Mouse (Mus musculus) MEL (cell line): ENCODE measurements at regions not wholly inside any gene's neighbourhood (a gene's known extent, or its start where the extent isn't known, plus 50 kb on each side); places are given as distances from the start of the nearest gene placed in this dataset.

Experiments used
- DNase-seq: peaks from one replicate; pipeline ENCODE4 v3.0.0; 2011; ENCODE audit warnings: low read depth, low spot score
- H3K27ac ChIP-seq: 2 replicates; pipeline ENCODE4 v1.5.1; 2012; ENCODE audit warnings: low read depth, mild to moderate bottlenecking, control low read depth, low read length, moderate library complexity; ENCODE audit not compliant: control insufficient read depth
- H3K27me3 ChIP-seq, 2 experiments: fragments of 150-350 bp in 1 of 2; sonication (generic) in 1 of 2; 2 replicates each; pipeline ENCODE4 v1.6.1; 2012; ENCODE audit warnings: low read length in 2 of 2, mild to moderate bottlenecking in 2 of 2, improper control_type of control experiment in 1 of 2, moderate library complexity in 1 of 2; ENCODE audit not compliant: insufficient read depth in 2 of 2, control insufficient read depth in 1 of 2
- H3K36me3 ChIP-seq, 2 experiments: 2 replicates each; pipeline ENCODE4 v1.6.1; 2012 to 2014; ENCODE audit warnings: low read length in 2 of 2, improper control_type of control experiment in 1 of 2, inconsistent platforms in 1 of 2, mild to moderate bottlenecking in 1 of 2; ENCODE audit not compliant: insufficient read depth in 2 of 2, control insufficient read depth in 1 of 2
- H3K4me1 ChIP-seq, 2 experiments: fragments of 150-350 bp in 1 of 2; sonication (generic) in 1 of 2; 2 replicates each; pipeline ENCODE4 v1.6.1; 2012; ENCODE audit warnings: low read length in 2 of 2, improper control_type of control experiment in 1 of 2, mild to moderate bottlenecking in 1 of 2; ENCODE audit not compliant: insufficient read depth in 2 of 2, control insufficient read depth in 1 of 2
- H3K4me3 ChIP-seq, 2 experiments: fragments of 150-350 bp in 1 of 2; sonication (generic) in 1 of 2; 2 replicates each; pipeline ENCODE4 v1.5.1; 2012; ENCODE audit warnings: low read depth in 2 of 2, low read length in 2 of 2, mild to moderate bottlenecking in 2 of 2, moderate library complexity in 2 of 2, control low read depth in 1 of 2, improper control_type of control experiment in 1 of 2; ENCODE audit not compliant: control insufficient read depth in 1 of 2, insufficient read depth in 1 of 2
- H3K79me2 ChIP-seq: 2 replicates; pipeline ENCODE4 v1.6.1; 2012; ENCODE audit warnings: mild to moderate bottlenecking, low read length, moderate library complexity; ENCODE audit not compliant: control insufficient read depth, poor library complexity, insufficient read depth
- H3K9ac ChIP-seq: 2 replicates; pipeline ENCODE4 v1.6.1; 2012; ENCODE audit warnings: low read depth, mild to moderate bottlenecking, control low read depth, low read length, moderate library complexity; ENCODE audit not compliant: control insufficient read depth, poor library complexity, severe bottlenecking
- H3K9me3 ChIP-seq: fragments of 150-350 bp; sonication (generic); replicated peaks from 2 replicates; pipeline ENCODE4 v1.6.1; 2012; ENCODE audit warnings: mild to moderate bottlenecking, low read length, improper control_type of control experiment, moderate library complexity; ENCODE audit not compliant: insufficient read depth
- CTCF ChIP-seq, 3 experiments: IDR thresholded peaks in 2 of 3; conservative IDR thresholded peaks in 1 of 3; 2 replicates each; pipeline ENCODE4 v1.5.1; 2011 to 2012; ENCODE audit warnings: low read length in 3 of 3, low read depth in 2 of 3, mild to moderate bottlenecking in 2 of 3, improper control_type of control experiment in 1 of 3, inconsistent platforms in 1 of 3, mixed read lengths in 1 of 3, moderate library complexity in 1 of 3; ENCODE audit not compliant: control insufficient read depth in 1 of 3, insufficient read depth in 1 of 3, poor library complexity in 1 of 3, severe bottlenecking in 1 of 3
- E2F4 ChIP-seq: IDR thresholded peaks from 2 replicates; pipeline ENCODE4 v1.6.1; 2011; ENCODE audit warnings: low read depth, low read length, improper control_type of control experiment, borderline replicate concordance
- GABPA ChIP-seq: IDR thresholded peaks from 2 replicates; pipeline ENCODE4 v1.6.1; 2012; ENCODE audit warnings: low read depth, mild to moderate bottlenecking, inconsistent platforms, low read length, improper control_type of control experiment, moderate library complexity
- GATA1 ChIP-seq: IDR thresholded peaks from 2 replicates; pipeline ENCODE4 v1.6.1; 2011; ENCODE audit warnings: low read depth, low read length, improper control_type of control experiment
- HCFC1 ChIP-seq: IDR thresholded peaks from 2 replicates; pipeline ENCODE4 v1.6.1; 2012; ENCODE audit warnings: low read depth, mild to moderate bottlenecking, inconsistent platforms, low read length, improper control_type of control experiment, moderate library complexity
- MAZ ChIP-seq: IDR thresholded peaks from 2 replicates; pipeline ENCODE4 v1.6.1; 2012; ENCODE audit warnings: low read depth, mild to moderate bottlenecking, inconsistent platforms, low read length, improper control_type of control experiment
- MXI1 ChIP-seq: IDR thresholded peaks from 2 replicates; pipeline ENCODE4 v1.6.1; 2011; ENCODE audit warnings: mild to moderate bottlenecking, low read depth, low read length, improper control_type of control experiment
- MYB ChIP-seq: IDR thresholded peaks from 2 replicates; pipeline ENCODE4 v1.6.1; 2011; ENCODE audit warnings: mild to moderate bottlenecking, low read depth, low read length, improper control_type of control experiment
- SMC3 ChIP-seq: IDR thresholded peaks from 2 replicates; pipeline ENCODE4 v1.6.1; 2011; ENCODE audit warnings: low read depth, low read length, improper control_type of control experiment
- ZKSCAN1 ChIP-seq: IDR thresholded peaks from 2 replicates; pipeline ENCODE4 v1.6.1; 2012; ENCODE audit warnings: low read depth, mild to moderate bottlenecking, inconsistent platforms, low read length, improper control_type of control experiment, moderate library complexity

DNA sequence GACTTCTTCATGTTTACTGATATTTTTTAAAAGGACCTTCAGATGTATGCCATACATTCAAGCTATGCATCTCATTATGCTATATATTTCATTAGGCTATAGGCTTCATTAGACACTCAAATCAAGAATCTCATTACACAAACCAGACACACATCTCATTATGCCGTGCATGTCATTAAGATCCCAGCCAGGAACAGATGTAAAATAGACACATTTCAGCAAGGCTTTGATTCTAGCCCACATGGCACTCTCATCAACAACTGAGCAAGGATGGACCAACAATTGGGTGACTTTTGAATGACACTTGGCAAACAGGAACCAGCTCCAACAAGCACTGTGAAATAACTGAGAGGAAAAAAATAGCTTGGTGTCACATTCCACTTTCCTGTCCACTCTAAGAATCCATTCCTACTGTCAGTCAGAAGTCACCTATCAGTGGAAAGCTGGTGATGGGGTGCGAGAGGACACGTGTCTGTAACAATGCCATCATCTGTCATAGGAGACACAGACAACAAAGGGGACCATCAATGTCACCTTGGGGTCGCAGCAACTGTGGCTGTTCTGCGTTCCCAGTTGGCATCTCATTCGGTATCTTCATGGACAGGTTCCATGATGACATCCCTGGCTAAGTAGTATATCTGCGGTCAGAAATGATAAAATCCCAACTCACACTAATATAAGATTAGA is 466.0 kb downstream of the Epha4 start:
- Histone ChIP-seq H3K36me3 (no peaks in the 10 kb centered on the region), H3K79me2 (no peaks in the 10 kb centered on the region), H3K4me1 (no peaks in the 10 kb centered on the region), H3K4me3 (no peak overlapping the region), H3K27ac (no peak overlapping the region), H3K9me3 (no peaks in the 10 kb centered on the region), H3K27me3 (no peaks in the 10 kb centered on the region), H3K9ac (no peak overlapping the region)
- TF ChIP-seq MYB (no peak), MXI1 (no peak), CTCF (IDR thresholded peaks at IDR 0.05 in 2 of 3, conservative IDR thresholded peaks at IDR 0.05 in 1 of 3; ENCODE audit: control insufficient read depth in 1 of 3, insufficient read depth in 1 of 3, low read depth in 2 of 3, low read length in 3 of 3, poor library complexity in 1 of 3, severe bottlenecking in 1 of 3) (no peak)
- no peak for DNase-seq

DNA sequence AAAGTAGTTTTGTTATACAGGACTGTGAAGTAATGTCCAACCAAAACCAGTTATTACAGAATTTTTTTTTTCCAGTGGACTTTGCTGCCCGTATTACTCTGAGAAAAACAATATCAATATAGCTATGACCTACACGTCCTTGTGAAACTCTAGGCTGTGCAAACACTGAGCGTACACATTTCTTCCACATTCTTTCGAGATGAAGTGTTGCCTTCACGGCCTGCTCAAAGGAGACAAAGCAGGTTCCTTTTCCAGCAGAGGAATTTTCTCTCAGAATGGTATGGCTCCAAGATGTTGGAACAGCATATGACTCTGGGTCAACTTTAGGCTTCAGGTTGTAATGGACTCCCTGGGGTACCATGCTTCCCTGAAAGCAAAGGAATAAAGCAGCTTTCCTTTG is 463.6 kb downstream of the Epha4 start:
- H3K4me3 ChIP-seq: no peak overlapping the region
- H3K9me3 ChIP-seq: no peaks in the 10 kb centered on the region
- no peaks in the 10 kb centered on the region for H3K27me3 ChIP-seq
- TF ChIP-seq SMC3 (no peak), E2F4 (no peak)
- no peak overlapping the region for H3K27ac ChIP-seq
- DNase-seq: no peak
- H3K79me2 ChIP-seq: no peaks in the 10 kb centered on the region
- H3K9ac ChIP-seq: no peak overlapping the region
- H3K36me3 ChIP-seq: no peaks in the 10 kb centered on the region
- no peaks in the 10 kb centered on the region for H3K4me1 ChIP-seq

DNA sequence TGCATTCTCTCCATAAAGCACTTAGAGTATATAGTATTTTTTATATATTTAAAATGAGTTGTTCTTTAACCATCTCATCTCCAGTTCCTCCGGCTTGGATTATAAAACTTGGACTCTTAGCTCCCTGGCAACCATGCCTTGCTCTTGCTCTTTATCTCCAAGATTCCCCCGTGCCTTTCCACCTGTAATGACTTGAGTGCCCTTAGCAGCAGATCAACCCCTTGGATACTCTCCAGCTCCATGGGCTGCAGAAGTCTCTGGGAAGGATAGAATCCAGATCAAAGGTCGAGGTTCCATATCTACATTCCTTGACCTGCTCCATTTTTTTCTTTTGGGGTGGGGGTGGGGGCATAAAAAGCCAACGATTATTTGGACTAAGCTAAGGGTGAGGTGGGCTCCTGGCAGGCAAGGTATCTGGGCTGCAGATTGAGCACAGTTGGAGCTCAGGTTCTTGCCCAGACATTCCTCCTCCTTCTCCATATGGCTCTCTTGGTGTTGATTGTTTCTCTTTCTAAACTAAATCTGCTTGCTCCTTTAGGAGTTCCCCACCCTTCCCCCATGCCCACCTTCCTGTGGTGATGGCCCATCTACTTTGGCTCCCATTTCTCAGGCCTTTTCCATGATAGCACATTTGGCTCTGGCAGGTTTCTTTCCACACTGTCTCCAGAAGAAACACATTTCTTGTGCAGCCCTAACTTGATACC is 460.9 kb downstream of the Epha4 start:
- TF ChIP-seq MAZ: no peak
- TF ChIP-seq ZKSCAN1: no peak
- no peak for TF ChIP-seq GABPA
- TF ChIP-seq E2F4: no peak
- TF ChIP-seq CTCF (IDR thresholded peaks at IDR 0.05 in 2 of 3, conservative IDR thresholded peaks at IDR 0.05 in 1 of 3; ENCODE audit: control insufficient read depth in 1 of 3, insufficient read depth in 1 of 3, low read depth in 2 of 3, low read length in 3 of 3, poor library complexity in 1 of 3, severe bottlenecking in 1 of 3): no peak
- no peak for TF ChIP-seq MYB
- no peak for TF ChIP-seq HCFC1
- no peak for TF ChIP-seq GATA1
- no peaks in the 10 kb centered on the region for H3K27me3 ChIP-seq

More for the DNA sequence above, 460.9 kb downstream of the Epha4 start:
- Histone ChIP-seq H3K79me2 (no peaks in the 10 kb centered on the region), H3K4me3 (no peak overlapping the region), H3K36me3 (no peaks in the 10 kb centered on the region), H3K9me3 (no peaks in the 10 kb centered on the region), H3K4me1 (no peaks in the 10 kb centered on the region), H3K27ac (no peak overlapping the region), H3K9ac (no peak overlapping the region)
- no peak for DNase-seq
